Mouse (Mus musculus): ENCODE results near the gene Cyyr1. TPM values are rescaled to one million over a fixed set of nuclear protein-coding genes. Genes with fewer than 3 reads are reported as not detected.

The Cyyr1 gene
- total and polyA plus RNA-seq, 3 experiments, result not detected

DNA sequence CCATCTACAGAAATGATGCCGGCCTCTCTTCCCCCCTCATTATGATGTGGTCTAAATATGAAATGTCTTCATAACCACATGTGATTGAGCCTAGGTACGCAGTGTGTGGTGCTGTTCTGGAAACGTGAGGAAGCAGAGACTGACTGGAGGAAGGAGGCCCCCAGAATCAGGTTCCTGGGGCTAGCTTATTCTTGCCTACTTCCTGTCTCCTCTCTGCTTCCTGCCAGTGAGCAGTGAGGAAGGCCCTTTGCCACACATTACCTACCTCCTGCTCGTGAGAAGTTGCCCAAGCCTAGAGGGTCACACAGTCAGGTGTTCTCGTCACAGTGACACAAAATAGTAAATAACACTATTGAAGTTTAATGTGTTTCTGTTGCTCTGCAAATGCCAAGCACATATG lies 14.8 kb downstream of the Cyyr1 start:
- H3K9ac ChIP-seq (ENCODE audit: insufficient read depth, low read depth), result no peak overlapping the region
- no peak overlapping the region for H3K27ac ChIP-seq (ENCODE audit: insufficient read depth, low read depth)
- no peaks in the 10 kb centered on the region for H3K9me3 ChIP-seq (replicated peaks; ENCODE audit: low read length)
- H3K27me3 ChIP-seq (replicated peaks), result no peaks in the 10 kb centered on the region
- H3K4me2 ChIP-seq (ENCODE audit: insufficient read depth, low read depth, poor library complexity, severe bottlenecking), result no peak overlapping the region
- no peak overlapping the region for H3K4me3 ChIP-seq (replicated peaks in 1 of 3; ENCODE audit: low read depth in 2 of 3, low read length in 2 of 3, poor library complexity in 1 of 3)
- no peaks in the 10 kb centered on the region for H3K79me2 ChIP-seq (replicated peaks; ENCODE audit: control insufficient read depth, extremely low read depth, insufficient read depth, poor library complexity, severe bottlenecking)
- in situ Hi-C loops (cut with MboI; ENCODE audit: low pct_ligation_motif_present, low pct_unique_long_range_greater_than_20kb, low sequenced_read_pairs), result no loop called here
- dilution Hi-C loops (cut with MboI; ENCODE audit: extremely low pct_ligation_motif_present, extremely low pct_unique_long_range_greater_than_20kb, low sequenced_read_pairs), result no loop called here
- peaks cover 0 to 9% of the 10 kb centered on the region in 2 experiments; a peak in 2 of 4 replicates for H3K4me1 ChIP-seq (ENCODE audit: control insufficient read depth in 1 of 2, insufficient read depth in 2 of 2)
- TF ChIP-seq ZMIZ1 (IDR thresholded peaks at IDR 0.05; ENCODE audit: low read depth, low read length), result no peak
- TF ChIP-seq PAX5 (IDR thresholded peaks at IDR 0.05; ENCODE audit: low read length), result no peak
- TF ChIP-seq POLR2AphosphoS2 (IDR thresholded peaks at IDR 0.05; ENCODE audit: low read depth, low read length), result no peak
- TF ChIP-seq NRF1 (IDR thresholded peaks at IDR 0.05; ENCODE audit: low read depth, low read length), result no peak
- TF ChIP-seq TCF12 (IDR thresholded peaks at IDR 0.05; ENCODE audit: low read depth, low read length), result no peak
- no peak for TF ChIP-seq ZC3H11A (IDR thresholded peaks at IDR 0.05; ENCODE audit: low read depth, low read length)
- no peak for TF ChIP-seq RCOR1 (conservative IDR thresholded peaks at IDR 0.05; ENCODE audit: low read depth, low read length)
- no peak for TF ChIP-seq MAFK (IDR thresholded peaks at IDR 0.05; ENCODE audit: insufficient replicate concordance, low read length)
- TF ChIP-seq ZNF384 (IDR thresholded peaks at IDR 0.05; ENCODE audit: low read depth, low read length), result no peak
- TF ChIP-seq MAX (IDR thresholded peaks at IDR 0.05; ENCODE audit: low read length), result no peak
- TF ChIP-seq SIN3A (IDR thresholded peaks at IDR 0.05; ENCODE audit: low read length), result no peak
- no peak for TF ChIP-seq RAD21 (IDR thresholded peaks at IDR 0.05; ENCODE audit: low read depth, low read length)
- DNase-seq (ENCODE audit: extremely low read depth), result no peak
- H3K36me3 ChIP-seq (replicated peaks in 1 of 2; ENCODE audit: control insufficient read depth in 1 of 2, insufficient read depth in 1 of 2, low read length in 1 of 2), result no peaks in the 10 kb centered on the region

DNA sequence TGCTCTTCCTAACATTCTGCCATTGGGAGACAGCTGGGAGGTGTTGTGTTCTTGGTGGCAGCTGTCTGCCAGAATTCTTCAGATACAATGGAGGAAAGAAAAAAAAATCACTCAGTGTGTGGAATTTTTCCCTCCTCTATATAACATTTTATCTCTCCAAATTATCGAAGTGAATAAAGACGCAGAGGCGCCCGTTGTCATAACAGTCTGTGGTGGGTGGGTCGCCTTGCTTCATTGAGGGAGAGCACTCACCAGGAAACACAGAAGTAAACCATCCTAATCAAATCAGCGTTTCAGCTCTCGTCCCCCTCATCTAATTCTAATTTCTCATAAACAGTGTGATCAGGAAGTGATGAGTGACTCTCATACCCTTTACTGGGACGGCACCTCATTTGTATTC lies 17.1 kb downstream of the Cyyr1 start:
- DNase-seq (ENCODE audit: extremely low read depth), result no peak
- Histone ChIP-seq H3K4me1 (ENCODE audit: control insufficient read depth in 1 of 2, insufficient read depth in 2 of 2) (peaks cover 0 to 9% of the 10 kb centered on the region in 2 experiments; a peak in 2 of 4 replicates), H3K36me3 (replicated peaks in 1 of 2; ENCODE audit: control insufficient read depth in 1 of 2, insufficient read depth in 1 of 2, low read length in 1 of 2) (no peaks in the 10 kb centered on the region), H3K27me3 (replicated peaks) (no peaks in the 10 kb centered on the region), H3K9ac (ENCODE audit: insufficient read depth, low read depth) (no peak overlapping the region), H3K4me3 (replicated peaks in 1 of 3; ENCODE audit: low read depth in 2 of 3, low read length in 2 of 3, poor library complexity in 1 of 3) (no peak overlapping the region), H3K4me2 (ENCODE audit: insufficient read depth, low read depth, poor library complexity, severe bottlenecking) (no peak overlapping the region), H3K9me3 (replicated peaks; ENCODE audit: low read length) (no peaks in the 10 kb centered on the region), H3K79me2 (replicated peaks; ENCODE audit: control insufficient read depth, extremely low read depth, insufficient read depth, poor library complexity, severe bottlenecking) (no peaks in the 10 kb centered on the region), H3K27ac (ENCODE audit: insufficient read depth, low read depth) (no peak overlapping the region)
- TF ChIP-seq JUND (conservative IDR thresholded peaks at IDR 0.05; ENCODE audit: low read depth, low read length) (no peak), CHD1 (IDR thresholded peaks at IDR 0.05; ENCODE audit: low read depth, low read length) (no peak), ZC3H11A (IDR thresholded peaks at IDR 0.05; ENCODE audit: low read depth, low read length) (no peak), RCOR1 (conservative IDR thresholded peaks at IDR 0.05; ENCODE audit: low read depth, low read length) (no peak), ETS1 (conservative IDR thresholded peaks at IDR 0.05; ENCODE audit: low read depth, low read length) (no peak), RAD21 (IDR thresholded peaks at IDR 0.05; ENCODE audit: low read depth, low read length) (no peak)
- dilution Hi-C loops (cut with MboI; ENCODE audit: extremely low pct_ligation_motif_present, extremely low pct_unique_long_range_greater_than_20kb, low sequenced_read_pairs) (no loop called here), in situ Hi-C loops (cut with MboI; ENCODE audit: low pct_ligation_motif_present, low pct_unique_long_range_greater_than_20kb, low sequenced_read_pairs) (no loop called here)

Measured in CH12.LX (cell line).